Mouse (Mus musculus) mammary gland, adult 2 months (tissue): Measurements from ENCODE around the gene Nfkbie. TPM values are rescaled to one million over a fixed set of nuclear protein-coding genes. Genes with fewer than 3 reads are reported as not detected.

Experiments used
- polyA plus RNA-seq: library from polyadenylated mRNA; depleted of rRNA; stranded (reverse); fragments of >200 nt; gene quantifications from 2 replicates; pipeline ENCODE4 v1.2.3, GENCODE M21; 2012; ENCODE audit warnings: low replicate concordance; rRNA removed

Nfkbie gene
- 18.5 and 44.8 TPM in 2 replicates for polyA plus RNA-seq

DNA sequence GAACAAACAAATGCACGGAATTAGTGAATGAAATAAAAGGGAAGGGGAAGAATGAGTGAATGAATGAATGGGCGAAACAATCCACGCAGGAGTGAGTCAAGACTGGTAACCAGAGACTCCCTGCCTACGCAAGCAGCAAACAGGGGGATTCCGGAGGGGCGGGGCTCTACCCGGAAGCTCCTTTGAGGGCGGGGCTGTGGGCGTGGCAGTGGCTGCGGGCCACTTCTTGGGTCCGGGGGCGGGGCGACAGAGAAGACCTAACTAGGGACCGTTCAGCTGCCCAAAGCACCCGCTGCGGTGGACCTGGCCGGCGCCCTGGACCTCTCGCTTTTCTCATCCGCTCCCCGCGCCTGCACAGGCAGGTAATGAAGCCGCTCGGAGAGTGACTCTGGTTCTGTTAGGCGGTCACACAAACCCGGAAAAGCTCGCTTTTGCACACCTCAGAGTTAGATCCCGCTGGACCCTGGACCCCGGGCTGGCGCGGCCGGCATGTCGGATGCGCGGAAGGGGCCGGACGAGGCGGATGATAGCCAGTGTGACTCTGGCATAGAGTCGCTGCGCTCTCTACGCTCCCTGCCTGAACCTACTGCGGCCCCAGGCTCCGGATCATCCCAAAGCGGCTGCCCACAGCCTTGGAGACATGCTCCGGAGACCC is at the start of gene Nfkbie:
Gene Nfkbie (plus strand): TSS at position 252 of the 655 bp plus-strand sequence.

DNA sequence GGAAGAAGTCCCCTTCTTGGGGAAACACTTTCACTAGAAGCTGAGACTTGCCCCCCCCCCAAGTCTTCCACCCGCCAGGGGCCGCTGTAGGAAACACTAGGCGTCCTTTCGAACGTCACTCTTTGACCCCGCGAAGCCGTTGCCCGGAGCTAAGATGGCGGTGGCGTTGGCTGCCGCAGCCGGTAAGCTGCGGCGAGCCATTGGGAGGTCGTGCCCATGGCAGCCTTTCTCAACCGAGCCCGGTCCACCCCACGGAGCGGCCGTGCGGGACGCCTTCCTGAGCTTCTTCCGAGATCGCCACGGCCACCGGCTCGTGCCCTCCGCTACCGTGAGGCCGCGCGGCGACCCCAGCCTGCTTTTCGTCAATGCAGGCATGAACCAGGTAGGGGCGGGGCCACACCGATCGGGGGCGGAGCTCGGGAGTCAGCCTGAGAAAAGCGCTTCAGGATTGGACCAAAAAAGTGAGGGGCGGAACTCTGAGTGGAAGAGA is 48.8 kb upstream of the Nfkbie start, which contains the start of gene Aars2:
Gene Aars2 (plus strand): TSS at position 142 of the 490 bp plus-strand sequence.

DNA sequence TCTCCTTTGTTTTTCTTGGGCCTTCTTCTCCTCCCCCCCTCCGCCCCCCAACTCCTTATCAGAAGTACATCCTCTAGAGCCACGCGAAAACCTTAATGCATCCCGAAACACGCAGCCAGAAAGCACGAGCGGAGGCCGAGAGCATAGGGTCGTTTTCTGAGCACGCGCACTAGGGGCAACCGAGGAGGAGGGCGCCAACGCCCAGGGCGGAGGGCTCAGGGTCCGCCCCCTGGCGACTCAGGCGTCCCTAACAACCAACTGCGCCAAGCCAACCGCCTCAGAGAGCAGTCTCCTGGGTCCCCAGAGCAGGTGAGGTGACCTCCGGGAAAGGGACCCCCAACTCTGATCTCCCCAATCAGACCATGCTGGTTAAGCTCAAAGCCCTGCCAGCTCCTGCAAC is 32.2 kb upstream of the Nfkbie start, which contains the start of gene Tcte1:
Gene Tcte1 (plus strand): TSS at position 172 of the 400 bp plus-strand sequence.

DNA sequence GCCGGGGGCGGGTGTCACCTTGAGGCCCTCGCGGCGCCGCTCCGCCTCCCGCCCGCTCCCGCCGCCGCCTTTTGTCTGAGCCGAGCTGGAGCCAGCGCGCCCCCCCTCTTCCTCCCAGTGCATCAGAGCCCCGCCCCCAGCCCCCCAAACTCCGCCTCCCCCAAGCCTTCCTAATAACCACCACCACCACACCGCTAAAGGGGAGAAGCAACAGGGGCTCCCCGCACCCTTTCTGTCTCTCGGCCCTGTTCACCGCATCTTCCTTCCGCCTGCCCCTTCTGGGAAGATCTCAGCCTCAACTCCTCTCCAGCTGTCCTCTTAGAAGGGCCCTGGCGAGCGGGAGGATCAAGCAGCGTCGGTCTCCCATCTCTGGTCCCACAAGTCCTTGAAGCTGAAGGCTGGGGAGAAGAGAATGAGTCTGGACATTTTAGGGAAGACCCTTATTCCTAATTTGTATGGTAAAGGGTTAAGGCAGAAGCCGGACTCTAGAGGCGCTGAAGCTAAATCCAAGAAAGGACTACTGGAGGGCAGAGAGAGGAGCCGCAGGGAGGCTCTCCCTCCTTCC is 5.8 kb upstream of the Nfkbie start, which contains the start of gene Tmem151b:
Gene Tmem151b (minus strand): TSS at position 61 of the 565 bp plus-strand sequence.

DNA sequence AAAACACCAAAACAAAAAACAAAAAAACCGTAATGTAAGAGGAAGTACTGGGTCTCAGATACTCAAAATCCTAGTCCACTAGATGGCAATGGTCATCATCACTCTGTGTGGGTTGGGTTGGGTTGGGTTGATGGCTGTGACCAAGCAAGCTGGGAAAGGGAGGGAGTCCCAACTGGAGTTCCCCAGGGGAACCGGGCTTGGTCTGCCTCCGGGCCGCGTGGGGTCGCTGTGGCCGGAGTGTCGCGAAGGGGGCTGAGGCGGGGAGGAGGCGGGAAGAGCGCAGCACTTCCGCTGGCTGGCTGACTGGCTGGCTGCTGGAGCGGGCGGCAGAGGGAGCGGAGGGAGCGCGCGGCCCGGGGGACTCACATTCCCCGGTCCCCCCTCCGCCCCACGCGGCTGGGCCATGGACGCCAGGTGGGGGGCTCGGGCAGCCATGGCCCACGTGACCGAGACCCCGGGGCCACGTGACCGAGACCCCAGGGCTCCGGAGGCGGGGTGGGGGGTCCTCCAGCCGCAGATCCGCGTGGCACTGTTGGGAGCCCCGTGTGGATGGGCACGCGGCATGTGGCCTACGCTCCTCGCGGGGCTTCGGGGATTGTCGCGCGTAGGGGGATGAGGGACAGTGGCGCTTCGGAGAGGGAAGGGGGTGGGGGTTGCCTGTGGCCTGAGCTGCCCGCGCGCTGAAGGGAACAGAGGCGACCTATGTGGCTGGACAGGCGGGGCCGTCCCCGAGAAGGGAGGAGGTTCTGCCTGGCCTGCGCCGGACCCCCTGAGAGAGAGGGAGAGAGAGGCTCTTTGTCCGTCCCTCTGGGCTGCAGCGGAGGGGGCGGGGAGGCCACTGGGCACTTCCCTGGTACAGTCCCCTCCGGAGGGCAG is 8.4 kb downstream of the Nfkbie start, which contains the start of gene Slc35b2:
Gene Slc35b2 (plus strand): TSS at position 220 of the 876 bp plus-strand sequence.

DNA sequence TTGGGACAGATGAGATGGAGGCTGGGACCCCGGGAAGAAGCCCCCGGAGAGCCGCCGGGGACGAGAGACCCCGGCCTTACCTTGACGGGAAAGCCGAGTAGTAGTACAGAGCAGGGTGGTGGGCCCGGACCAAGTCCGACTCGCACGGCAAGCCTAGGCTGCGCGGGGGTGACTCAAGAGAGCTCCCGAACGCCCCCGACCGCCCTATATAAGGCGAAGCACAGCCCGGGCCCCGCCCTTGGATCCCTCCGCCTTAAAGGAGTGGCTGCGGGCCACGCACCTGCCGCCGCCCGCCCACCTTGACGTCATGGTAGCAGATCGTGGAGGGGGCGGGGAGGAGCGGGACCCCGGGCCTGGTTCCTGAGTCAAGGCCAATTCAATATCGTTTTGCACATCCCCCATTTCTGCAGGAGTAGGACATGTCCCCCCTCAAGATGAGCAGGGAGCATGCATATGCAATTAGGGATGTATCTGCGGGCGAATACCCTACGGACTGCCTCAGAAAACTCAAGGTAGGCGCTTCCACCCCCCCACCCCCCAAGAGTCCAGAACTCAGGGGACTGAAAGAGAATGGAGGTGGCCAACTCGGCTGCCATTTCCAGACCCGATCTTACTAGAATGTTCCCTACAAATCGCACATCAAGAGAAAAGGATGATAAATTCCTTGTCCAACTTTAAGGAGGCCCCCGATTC is 17.7 kb downstream of the Nfkbie start, which contains the start of gene Hsp90ab1:
Gene Hsp90ab1 (minus strand): TSS at position 185 of the 693 bp plus-strand sequence.

DNA sequence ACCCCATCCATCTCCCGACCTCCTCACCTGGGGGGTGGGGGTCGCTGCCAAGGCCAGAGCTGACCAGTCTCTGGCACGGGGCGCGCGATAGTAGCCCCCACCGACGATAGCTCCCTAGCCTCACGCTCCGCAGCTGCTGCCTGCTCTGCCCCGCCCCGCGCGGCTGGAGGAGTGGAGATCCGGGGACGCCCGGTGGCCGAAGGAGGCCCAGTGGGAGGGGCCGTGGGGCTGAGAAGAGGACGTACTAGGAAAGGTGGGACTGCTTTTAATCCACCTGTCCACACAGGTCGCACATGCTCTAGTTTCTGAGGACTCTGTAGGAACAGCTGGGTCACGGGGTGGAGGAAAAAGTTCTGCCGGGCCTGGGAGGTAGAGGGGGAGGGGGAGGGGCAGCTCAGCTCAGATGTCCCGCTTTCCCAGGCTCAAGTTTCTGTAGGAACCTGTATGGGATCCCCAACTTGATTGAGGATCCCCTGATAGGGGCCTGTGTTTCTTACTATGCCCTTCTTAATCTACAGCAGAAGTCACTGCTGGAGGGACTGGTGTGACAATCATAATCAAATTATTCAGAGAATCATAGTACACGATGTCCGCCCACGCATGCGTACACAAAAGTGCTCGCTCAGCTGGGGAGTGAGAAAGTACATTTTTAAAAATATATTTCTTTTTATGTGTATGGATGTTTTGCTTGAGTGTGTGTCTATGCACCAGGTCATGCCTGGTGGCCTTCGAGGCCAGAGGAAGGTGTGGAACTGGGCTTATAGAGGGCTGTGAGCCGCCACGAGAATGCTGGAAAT is 44.1 kb downstream of the Nfkbie start, which contains the start of gene Slc29a1:
Gene Slc29a1 (minus strand): TSS at position 161 of the 797 bp plus-strand sequence.

DNA sequence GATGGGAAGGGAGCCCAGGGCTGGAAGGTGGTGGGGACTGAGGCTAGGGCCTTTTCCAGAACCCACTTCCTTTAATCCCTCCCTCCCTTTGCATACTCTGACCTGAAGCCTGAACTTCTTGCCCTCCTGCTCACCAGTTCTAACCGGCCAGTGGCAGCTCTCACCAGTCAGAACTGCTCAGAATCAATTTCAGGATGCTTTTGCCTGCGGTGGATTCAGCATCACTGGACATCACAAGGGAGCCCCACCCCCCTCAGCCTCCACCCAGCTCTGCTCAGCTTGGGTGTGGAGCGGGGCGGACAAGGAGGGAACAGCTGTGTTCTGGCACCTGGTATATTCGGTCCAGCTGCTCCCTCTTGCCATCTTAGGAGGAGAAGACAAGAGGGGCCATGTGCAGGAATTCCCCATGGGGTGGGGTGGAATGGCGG is 46.4 kb downstream of the Nfkbie start, which contains the start of gene Mymx:
Gene Mymx (minus strand): TSS at position 226 of the 428 bp plus-strand sequence.

Other genes starting within 250 kb of the Nfkbie start
- 5.2 and 11.8 TPM in 2 replicates for gene Cdc5l, start 122.0 kb upstream of the Nfkbie start, polyA plus RNA-seq
- not detected in 2 replicates for gene Spats1, start 80.3 kb upstream of the Nfkbie start, polyA plus RNA-seq
- 15.0 and 22.0 TPM in 2 replicates for gene Aars2, start 48.9 kb upstream of the Nfkbie start, polyA plus RNA-seq
- gene Tcte1, start 32.3 kb upstream of the Nfkbie start, polyA plus RNA-seq = 0.39 and 0.62 TPM in 2 replicates
- 0.53 and 1.3 TPM in 2 replicates for gene Tmem151b, start 6.0 kb upstream of the Nfkbie start, polyA plus RNA-seq
- gene Slc35b2, start 8.2 kb downstream of the Nfkbie start, polyA plus RNA-seq = 111 and 198 TPM in 2 replicates
- gene Hsp90ab1, start 17.6 kb downstream of the Nfkbie start, polyA plus RNA-seq = 246 and 387 TPM in 2 replicates
- 166 and 209 TPM in 2 replicates for gene Slc29a1, start 43.9 kb downstream of the Nfkbie start, polyA plus RNA-seq
- not detected in 2 replicates for gene Mymx, start 46.4 kb downstream of the Nfkbie start, polyA plus RNA-seq
- gene Capn11, start 103.6 kb downstream of the Nfkbie start, polyA plus RNA-seq = not detected in 2 replicates
- gene Mrpl14, start 130.6 kb downstream of the Nfkbie start, polyA plus RNA-seq = 118 and 218 TPM in 2 replicates
- gene Tmem63b, start 131.2 kb downstream of the Nfkbie start, polyA plus RNA-seq = 66.2 and 96.7 TPM in 2 replicates
- not detected in 2 replicates for gene 1600014C23Rik, start 178.1 kb downstream of the Nfkbie start, polyA plus RNA-seq